Mouse (Mus musculus): ENCODE data around the gene Trpm7.

Trpm7 gene

GRCm38 (mm10) chr2:126816644-126817347, 59.2 kb downstream of the Trpm7 start:
- no peak for DNase-seq (ENCODE audit: low spot score in 2 of 2)

GRCm38 (mm10) chr2:126815822-126816221, 60.2 kb downstream of the Trpm7 start:
- DNase-seq (ENCODE audit: low spot score in 2 of 2), result no peak

GRCm38 (mm10) chr2:126801980-126802379, 74.0 kb downstream of the Trpm7 start:
- DNase-seq (ENCODE audit: low spot score in 2 of 2), result no peak

GRCm38 (mm10) chr2:126798455-126798854, 77.6 kb downstream of the Trpm7 start:
- no peak for DNase-seq (ENCODE audit: low spot score in 2 of 2)

GRCm38 (mm10) chr2:126795708-126796107, 80.3 kb downstream of the Trpm7 start:
- no peak for DNase-seq (ENCODE audit: low spot score in 2 of 2)

- DNase-seq (ENCODE audit: low spot score in 2 of 2), result no peak
These were observed 83.4 kb downstream of the Trpm7 start for GRCm38 (mm10) chr2:126792611-126793010.

- DNase-seq (ENCODE audit: low spot score in 2 of 2), result no peak
These were observed 88.2 kb downstream of the Trpm7 start for GRCm38 (mm10) chr2:126787721-126788342.

GRCm38 (mm10) chr2:126783370-126783769, 92.7 kb downstream of the Trpm7 start, which contains the start of gene Usp50:
TSS of gene Usp50 (minus strand) at chr2:126783470.
- DNase-seq (ENCODE audit: low spot score in 2 of 2), result no peak

GRCm38 (mm10) chr2:126782433-126782832, 93.6 kb downstream of the Trpm7 start:
- no peak for DNase-seq (ENCODE audit: low spot score in 2 of 2)

GRCm38 (mm10) chr2:126781478-126781877, 94.6 kb downstream of the Trpm7 start:
- no peak for DNase-seq (ENCODE audit: low spot score in 2 of 2)

GRCm38 (mm10) chr2:126780286-126780685, 95.7 kb downstream of the Trpm7 start:
- DNase-seq (ENCODE audit: low spot score in 2 of 2), result no peak

GRCm38 (mm10) chr2:126778806-126779205, 97.2 kb downstream of the Trpm7 start:
- no peak for DNase-seq (ENCODE audit: low spot score in 2 of 2)

GRCm38 (mm10) chr2:126776416-126776815, 99.6 kb downstream of the Trpm7 start:
- DNase-seq (ENCODE audit: low spot score in 2 of 2), result no peak

- no peak for DNase-seq (ENCODE audit: low spot score in 2 of 2)
These were observed 100.1 kb downstream of the Trpm7 start for GRCm38 (mm10) chr2:126775951-126776350.

- DNase-seq (ENCODE audit: low spot score in 2 of 2), result no peak
These were observed 103.8 kb downstream of the Trpm7 start for GRCm38 (mm10) chr2:126772217-126772616.

GRCm38 (mm10) chr2:126769431-126770181, 106.4 kb downstream of the Trpm7 start:
- DNase-seq (ENCODE audit: low spot score in 2 of 2), result no peak

- DNase-seq (ENCODE audit: low spot score in 2 of 2), result no peak
These were observed 107.8 kb downstream of the Trpm7 start for GRCm38 (mm10) chr2:126768194-126768593.

- no peak for DNase-seq (ENCODE audit: low spot score in 2 of 2)
These were observed 108.4 kb downstream of the Trpm7 start for GRCm38 (mm10) chr2:126767599-126767998.

- no peak for DNase-seq (ENCODE audit: low spot score in 2 of 2)
These were observed 110.0 kb downstream of the Trpm7 start for GRCm38 (mm10) chr2:126765867-126766582.

- no peak for DNase-seq (ENCODE audit: low spot score in 2 of 2)
These were observed 116.7 kb downstream of the Trpm7 start for GRCm38 (mm10) chr2:126759351-126759750.

GRCm38 (mm10) chr2:126755664-126756063, 120.4 kb downstream of the Trpm7 start:
- DNase-seq (ENCODE audit: low spot score in 2 of 2), result no peak

- DNase-seq (ENCODE audit: low spot score in 2 of 2), result no peak
These were observed 132.6 kb downstream of the Trpm7 start for GRCm38 (mm10) chr2:126743389-126743788.
